Mouse (Mus musculus): Measurements from ENCODE around the gene Atp2b2. TPM values are rescaled to one million over a fixed set of nuclear protein-coding genes. Genes with fewer than 3 reads are reported as not detected.

Atp2b2 gene
- polyA plus RNA-seq, 1 experiment from 2014 or later, result 23.5 TPM

DNA sequence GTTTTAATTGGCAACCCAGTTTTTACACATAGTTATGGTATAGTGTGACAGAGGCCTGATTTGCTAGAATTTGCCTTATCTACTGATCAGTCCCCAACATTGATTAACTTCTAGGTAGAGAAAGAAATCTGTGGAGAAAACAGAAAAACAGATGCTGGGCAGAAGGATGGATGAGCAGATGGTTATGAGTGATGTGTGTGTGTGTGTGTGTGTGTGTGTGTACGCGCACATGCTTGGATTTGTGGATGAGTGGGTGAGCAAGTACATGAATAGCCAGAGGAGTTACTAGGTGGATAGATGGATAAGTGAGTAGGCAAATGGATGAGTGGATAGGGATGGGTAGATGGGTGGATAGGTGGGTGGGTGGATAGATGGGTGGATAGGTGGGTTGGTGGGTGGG lies 20.7 kb upstream of the Atp2b2 start:
- H3K36me3 ChIP-seq (ENCODE audit: control insufficient read depth, insufficient read depth, low read length), result no peaks in the 10 kb centered on the region
- no peak overlapping the region for H3K4me2 ChIP-seq (ENCODE audit: low read length)
- WGBS, result 94% methylated on average over 2 of the region's 2 CpGs
- H3K4me1 ChIP-seq (ENCODE audit: control insufficient read depth, insufficient read depth, low read length), result no peaks in the 10 kb centered on the region
- no peaks in the 10 kb centered on the region for H3K9me3 ChIP-seq (ENCODE audit: control insufficient read depth, low read length)
- H3K27me3 ChIP-seq (ENCODE audit: control insufficient read depth, insufficient read depth, low read length), result no peaks in the 10 kb centered on the region
- H3K9ac ChIP-seq (replicated peaks; ENCODE audit: low read length), result no peak overlapping the region
- DNase-seq (no peak), ATAC-seq (ENCODE audit: low FRiP score, low TSS enrichment) (no peak)
- H3K27ac ChIP-seq (replicated peaks; ENCODE audit: low read depth, low read length), result no peak overlapping the region
- no peak overlapping the region for H3K4me3 ChIP-seq (replicated peaks; ENCODE audit: low read depth, low read length)

GRCm38 (mm10) chr6:114062688-114063087 lies 20.3 kb upstream of the Atp2b2 start:
- no peak overlapping the region for H3K4me2 ChIP-seq (ENCODE audit: low read length)
- no peaks in the 10 kb centered on the region for H3K27me3 ChIP-seq (ENCODE audit: control insufficient read depth, insufficient read depth, low read length)
- H3K4me3 ChIP-seq (replicated peaks; ENCODE audit: low read depth, low read length), result no peak overlapping the region
- H3K9ac ChIP-seq (replicated peaks; ENCODE audit: low read length), result no peak overlapping the region
- H3K9me3 ChIP-seq (ENCODE audit: control insufficient read depth, low read length), result no peaks in the 10 kb centered on the region
- H3K36me3 ChIP-seq (ENCODE audit: control insufficient read depth, insufficient read depth, low read length), result no peaks in the 10 kb centered on the region
- no peaks in the 10 kb centered on the region for H3K4me1 ChIP-seq (ENCODE audit: control insufficient read depth, insufficient read depth, low read length)
- DNase-seq (no peak), ATAC-seq (ENCODE audit: low FRiP score, low TSS enrichment) (no peak)
- H3K27ac ChIP-seq (replicated peaks; ENCODE audit: low read depth, low read length), result no peak overlapping the region

DNA sequence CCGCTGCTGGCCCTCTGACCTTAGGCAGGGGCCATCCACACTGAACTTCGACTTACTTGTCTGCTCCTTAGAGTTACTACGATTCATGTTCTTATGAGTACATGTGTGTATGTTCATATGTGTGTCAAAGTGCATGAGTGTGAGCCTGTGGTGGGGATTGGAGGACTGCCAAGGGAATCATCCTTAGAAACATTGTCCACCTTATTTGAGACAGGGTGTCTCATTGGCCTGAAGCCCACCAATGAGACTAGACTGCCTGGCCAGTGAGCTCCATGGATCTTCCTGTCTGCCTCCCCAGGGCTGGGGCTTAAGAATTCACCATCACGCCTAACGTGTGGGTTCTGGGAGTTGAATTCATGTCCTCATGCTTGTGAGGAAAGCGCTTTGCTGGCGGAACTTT lies 16.8 kb upstream of the Atp2b2 start:
- Histone ChIP-seq H3K36me3 (ENCODE audit: control insufficient read depth, insufficient read depth, low read length) (no peaks in the 10 kb centered on the region), H3K4me2 (ENCODE audit: low read length) (no peak overlapping the region), H3K27me3 (ENCODE audit: control insufficient read depth, insufficient read depth, low read length) (no peaks in the 10 kb centered on the region), H3K9me3 (ENCODE audit: control insufficient read depth, low read length) (no peaks in the 10 kb centered on the region), H3K9ac (replicated peaks; ENCODE audit: low read length) (no peak overlapping the region), H3K4me1 (ENCODE audit: control insufficient read depth, insufficient read depth, low read length) (no peaks in the 10 kb centered on the region), H3K27ac (replicated peaks; ENCODE audit: low read depth, low read length) (no peak overlapping the region), H3K4me3 (replicated peaks; ENCODE audit: low read depth, low read length) (no peak overlapping the region)
- ATAC-seq (ENCODE audit: low FRiP score, low TSS enrichment) (no peak), DNase-seq (no peak)
- WGBS, result 87% methylated on average over 7 of the region's 7 CpGs

DNA sequence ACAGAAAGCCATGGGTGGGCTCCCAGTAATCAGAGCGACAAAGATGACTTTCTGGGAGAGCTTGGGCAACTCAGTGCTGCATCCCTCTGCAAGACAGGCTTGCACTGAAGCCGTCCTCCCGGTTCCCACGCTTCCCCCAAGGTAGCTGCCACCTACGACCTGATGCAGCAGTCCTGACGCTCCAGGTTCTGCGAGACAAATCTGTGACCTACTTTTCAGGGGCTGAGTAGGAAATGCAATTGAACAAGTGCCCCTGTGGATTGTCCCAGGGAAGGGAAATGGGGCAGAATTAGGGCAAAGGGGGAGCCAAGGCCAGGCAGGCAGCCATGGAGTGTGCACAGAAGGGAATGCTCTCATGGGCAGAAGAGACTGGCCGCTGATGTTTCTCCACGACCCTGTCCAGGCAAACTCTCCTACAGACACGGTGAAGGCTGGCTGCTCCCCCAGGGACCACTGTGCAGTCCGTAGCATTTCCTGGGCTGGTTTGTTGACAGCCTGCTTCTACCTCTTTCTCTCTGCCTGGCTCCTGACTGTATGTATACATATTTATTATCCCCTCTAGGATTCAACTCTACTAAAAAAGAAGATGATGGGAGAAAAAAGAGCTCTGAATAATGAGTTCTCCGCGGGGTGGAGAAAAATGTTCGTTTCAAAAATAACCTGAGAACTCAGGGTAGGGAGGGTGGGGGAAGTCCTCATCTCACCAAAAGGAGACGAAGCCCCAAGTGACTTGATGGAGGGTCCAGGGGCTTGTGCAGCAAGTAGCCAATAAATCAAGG lies 15.8 kb upstream of the Atp2b2 start:
- H3K27me3 ChIP-seq (ENCODE audit: control insufficient read depth, insufficient read depth, low read length), result no peaks in the 10 kb centered on the region
- ATAC-seq (ENCODE audit: low FRiP score, low TSS enrichment) (no peak), DNase-seq (no peak)
- H3K9ac ChIP-seq (replicated peaks; ENCODE audit: low read length), result no peak overlapping the region
- H3K4me2 ChIP-seq (ENCODE audit: low read length), result no peak overlapping the region
- H3K9me3 ChIP-seq (ENCODE audit: control insufficient read depth, low read length), result no peaks in the 10 kb centered on the region
- no peaks in the 10 kb centered on the region for H3K4me1 ChIP-seq (ENCODE audit: control insufficient read depth, insufficient read depth, low read length)
- H3K27ac ChIP-seq (replicated peaks; ENCODE audit: low read depth, low read length), result no peak overlapping the region
- H3K4me3 ChIP-seq (replicated peaks; ENCODE audit: low read depth, low read length), result no peak overlapping the region
- no peaks in the 10 kb centered on the region for H3K36me3 ChIP-seq (ENCODE audit: control insufficient read depth, insufficient read depth, low read length)
- WGBS, result 66% methylated on average over 15 of the region's 15 CpGs

GRCm38 (mm10) chr6:114055311-114055710 lies 12.9 kb upstream of the Atp2b2 start:
- DNase-seq (no peak), ATAC-seq (ENCODE audit: low FRiP score, low TSS enrichment) (no peak)
- Histone ChIP-seq H3K4me1 (ENCODE audit: control insufficient read depth, insufficient read depth, low read length) (no peaks in the 10 kb centered on the region), H3K4me2 (ENCODE audit: low read length) (no peak overlapping the region), H3K27ac (replicated peaks; ENCODE audit: low read depth, low read length) (no peak overlapping the region), H3K9ac (replicated peaks; ENCODE audit: low read length) (no peak overlapping the region), H3K9me3 (ENCODE audit: control insufficient read depth, low read length) (no peaks in the 10 kb centered on the region), H3K4me3 (replicated peaks; ENCODE audit: low read depth, low read length) (no peak overlapping the region), H3K27me3 (ENCODE audit: control insufficient read depth, insufficient read depth, low read length) (no peaks in the 10 kb centered on the region), H3K36me3 (ENCODE audit: control insufficient read depth, insufficient read depth, low read length) (no peaks in the 10 kb centered on the region)
- WGBS, result 87% methylated on average over 7 of the region's 7 CpGs

GRCm38 (mm10) chr6:114044962-114045361 lies 2.5 kb upstream of the Atp2b2 start:
- no peak overlapping the region for H3K4me2 ChIP-seq (ENCODE audit: low read length)
- H3K9me3 ChIP-seq (ENCODE audit: control insufficient read depth, low read length), result no peaks in the 10 kb centered on the region
- no peaks in the 10 kb centered on the region for H3K4me1 ChIP-seq (ENCODE audit: control insufficient read depth, insufficient read depth, low read length)
- H3K36me3 ChIP-seq (ENCODE audit: control insufficient read depth, insufficient read depth, low read length), result no peaks in the 10 kb centered on the region
- H3K9ac ChIP-seq (replicated peaks; ENCODE audit: low read length), result no peak overlapping the region
- WGBS, result 87% methylated on average over 8 of the region's 8 CpGs
- DNase-seq (no peak), ATAC-seq (ENCODE audit: low FRiP score, low TSS enrichment) (no peak)
- H3K27ac ChIP-seq (replicated peaks; ENCODE audit: low read depth, low read length), result no peak overlapping the region
- peaks cover 23% of the 10 kb centered on the region for H3K27me3 ChIP-seq (ENCODE audit: control insufficient read depth, insufficient read depth, low read length)
- H3K4me3 ChIP-seq (replicated peaks; ENCODE audit: low read depth, low read length), result no peak overlapping the region

- no peaks in the 10 kb centered on the region for H3K36me3 ChIP-seq (ENCODE audit: control insufficient read depth, insufficient read depth, low read length)
- DNase-seq, result no peak
- H3K27me3 ChIP-seq (ENCODE audit: control insufficient read depth, insufficient read depth, low read length), result peaks cover 23% of the 10 kb centered on the region
- no peak for ATAC-seq (ENCODE audit: low FRiP score, low TSS enrichment)
- no peaks in the 10 kb centered on the region for H3K9me3 ChIP-seq (ENCODE audit: control insufficient read depth, low read length)
- no peak overlapping the region for H3K9ac ChIP-seq (replicated peaks; ENCODE audit: low read length)
- no peak overlapping the region for H3K4me2 ChIP-seq (ENCODE audit: low read length)
- 93% methylated on average over 7 of the region's 7 CpGs for WGBS
- no peak overlapping the region for H3K27ac ChIP-seq (replicated peaks; ENCODE audit: low read depth, low read length)
- no peak overlapping the region for H3K4me3 ChIP-seq (replicated peaks; ENCODE audit: low read depth, low read length)
- H3K4me1 ChIP-seq (ENCODE audit: control insufficient read depth, insufficient read depth, low read length), result no peaks in the 10 kb centered on the region
Observed at GRCm38 (mm10) chr6:114042836-114043235, 423 bp upstream of the Atp2b2 start.

GRCm38 (mm10) chr6:114041911-114042284 lies 515 bp downstream of the Atp2b2 start:
- no peaks in the 10 kb centered on the region for H3K36me3 ChIP-seq (ENCODE audit: control insufficient read depth, insufficient read depth, low read length)
- 0% methylated on average over 19 of the region's 52 CpGs for WGBS
- H3K4me3 ChIP-seq (replicated peaks; ENCODE audit: low read depth, low read length), result peak overlapping the region; percentile 59
- H3K4me1 ChIP-seq (ENCODE audit: control insufficient read depth, insufficient read depth, low read length), result no peaks in the 10 kb centered on the region
- peak overlapping the region; percentile 96 for H3K4me2 ChIP-seq (ENCODE audit: low read length)
- no peak overlapping the region for H3K27ac ChIP-seq (replicated peaks; ENCODE audit: low read depth, low read length)
- no peaks in the 10 kb centered on the region for H3K9me3 ChIP-seq (ENCODE audit: control insufficient read depth, low read length)
- H3K27me3 ChIP-seq (ENCODE audit: control insufficient read depth, insufficient read depth, low read length), result peaks cover 23% of the 10 kb centered on the region
- peak; percentile 62 for DNase-seq
- ATAC-seq (ENCODE audit: low FRiP score, low TSS enrichment), result no peak
- H3K9ac ChIP-seq (replicated peaks; ENCODE audit: low read length), result peak overlapping the region; percentile 74

DNA sequence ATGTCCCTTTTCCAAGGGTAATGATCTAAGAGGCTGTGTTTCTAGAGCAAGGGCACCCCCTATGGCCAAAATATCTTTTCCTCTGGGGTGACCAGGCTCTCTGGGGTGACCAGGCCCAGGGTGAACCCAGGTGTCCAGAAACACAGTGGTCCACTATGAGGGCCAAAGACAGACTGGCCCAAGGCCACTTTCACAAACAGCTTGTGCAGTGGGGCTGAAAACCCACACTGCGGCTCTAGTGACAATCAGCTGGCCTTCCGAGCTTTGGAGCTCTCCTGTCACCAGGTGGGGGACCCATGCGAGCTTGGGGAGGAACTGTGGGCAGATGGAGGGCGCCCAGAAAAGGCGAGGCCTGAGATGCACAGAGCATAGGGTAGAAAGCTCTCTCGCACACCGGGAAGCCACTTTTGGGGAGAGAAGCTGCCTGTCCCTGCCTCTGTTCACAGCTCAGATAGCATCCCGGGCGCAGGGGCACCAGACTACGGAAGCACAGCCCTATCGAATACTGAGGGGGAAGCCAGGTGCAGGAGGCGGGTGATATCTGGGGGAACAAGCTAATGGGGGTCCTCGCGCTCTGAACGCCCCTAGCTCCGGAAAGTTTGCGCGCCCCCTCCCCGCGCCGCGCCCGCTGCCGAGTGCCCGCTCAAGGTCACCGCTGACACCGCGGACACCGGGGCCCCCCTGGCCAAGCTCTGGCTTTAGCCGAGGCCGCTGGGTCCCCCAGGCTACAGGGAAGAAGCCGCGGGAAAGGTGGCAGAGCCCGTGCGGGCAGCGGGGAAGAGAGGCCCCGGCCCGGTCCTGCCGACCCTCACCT lies 1.1 kb downstream of the Atp2b2 start:
- 2% methylated on average over 39 of the region's 39 CpGs for WGBS
- peaks cover 23% of the 10 kb centered on the region for H3K27me3 ChIP-seq (ENCODE audit: control insufficient read depth, insufficient read depth, low read length)
- no peaks in the 10 kb centered on the region for H3K4me1 ChIP-seq (ENCODE audit: control insufficient read depth, insufficient read depth, low read length)
- no peak overlapping the region for H3K27ac ChIP-seq (replicated peaks; ENCODE audit: low read depth, low read length)
- H3K9ac ChIP-seq (replicated peaks; ENCODE audit: low read length), result peak overlapping the region; percentile 74
- no peaks in the 10 kb centered on the region for H3K36me3 ChIP-seq (ENCODE audit: control insufficient read depth, insufficient read depth, low read length)
- no peaks in the 10 kb centered on the region for H3K9me3 ChIP-seq (ENCODE audit: control insufficient read depth, low read length)
- peak overlapping the region; percentile 96 for H3K4me2 ChIP-seq (ENCODE audit: low read length)
- no peak for ATAC-seq (ENCODE audit: low FRiP score, low TSS enrichment)
- peak overlapping the region; percentile 59 for H3K4me3 ChIP-seq (replicated peaks; ENCODE audit: low read depth, low read length)
- peak; percentile 45 for DNase-seq
